Mouse (Mus musculus) bone marrow macrophage, adult 2 months (primary cell): Measurements from ENCODE around the gene Mdfi.

Experiments used
- CTCF ChIP-seq: IDR thresholded peaks from 2 replicates; pipeline ENCODE4 v1.5.1; 2012; ENCODE audit warnings: low read depth, mild to moderate bottlenecking, low read length, moderate library complexity
- POLR2A ChIP-seq: IDR thresholded peaks from 2 replicates; pipeline ENCODE4 v1.6.1; 2012; ENCODE audit warnings: mild to moderate bottlenecking, low read depth, low read length, borderline replicate concordance

- TF ChIP-seq CTCF (no peak), POLR2A (no peak)
Measured at GRCm38 (mm10) chr17:47845609-47846008, 11.1 kb upstream of the Mdfi start.
